9 mouse cellular contexts compared by ENCODE assay signal in genomic region chr4:139252051-139252760, GRCm38 (mm10). TPM values are rescaled to one million over a fixed set of nuclear protein-coding genes. Genes with fewer than 3 reads are reported as not detected.
A peak's percentile ranks its signal among the peaks of the same experiment; 100 is the strongest.
DNase-seq lines count a peak whose midpoint lies in the region; ATAC-seq and TF ChIP-seq lines count a peak whose summit lies in the region.
"Had no signal": no experiment of that assay in that cellular context is flagged by ENCODE, and none has a peak within 500 bp of the region (broad histone marks: within the 10 kb centered on the region; RNA-seq: fewer than 3 reads in every experiment).

No protein-coding gene starts in this region.

- intact Hi-C loops in heart, postnatal 14 days (cut with DNase I) = loop anchor here (1.0 to 5.0 kb wide), 2 partner anchors 45 to 166 kb away; no protein-coding TSS in a partner anchor

- 0 out of 2 replicates have a peak, but pooled peaks have one; percentile 41 for ATAC-seq in forebrain, embryonic 13.5 days
- ATAC-seq in lung, embryonic 14.5 days (ENCODE audit: insufficient read depth) = peak; percentile 51

- TF ChIP-seq CTCF in lung, embryonic 14.5 days (IDR thresholded peaks at IDR 0.05; ENCODE audit: low read depth) = peak; percentile 90
- TF ChIP-seq CTCF in thymus, adult 2 months (IDR thresholded peaks at IDR 0.05; ENCODE audit: borderline replicate concordance, control insufficient read depth, extremely low read depth, insufficient read depth, low read length, poor library complexity) = peak; percentile 85

- H3K4me3 ChIP-seq in forebrain, embryonic 13.5 days = no peak overlapping the region
- H3K4me3 ChIP-seq in lung, embryonic 14.5 days (ENCODE audit: low read depth, low read length) = no peak overlapping the region
- no peak overlapping the region for H3K4me3 ChIP-seq in thymus, adult 2 months (ENCODE audit: control insufficient read depth, insufficient read depth, low read length)
- H3K4me3 ChIP-seq: liver, embryonic 15.5 days had no signal

- H3K4me2 ChIP-seq in forebrain, embryonic 13.5 days = no peak overlapping the region
- peak overlapping the region; percentile 20; the same call in 1 of the 2 replicates for H3K4me2 ChIP-seq in lung, embryonic 14.5 days
- H3K4me2 ChIP-seq: liver, embryonic 15.5 days had no signal

- H3K27ac ChIP-seq in forebrain, embryonic 13.5 days = no peak overlapping the region
- peak overlapping the region; percentile 95 for H3K27ac ChIP-seq in lung, embryonic 14.5 days (ENCODE audit: low read depth)
- H3K27ac ChIP-seq in thymus, adult 2 months (ENCODE audit: control insufficient read depth, insufficient read depth, low read length) = peak overlapping the region; percentile 46; the same call in 1 of the 2 replicates
- H3K27ac ChIP-seq: liver, embryonic 15.5 days had no signal

- DNase-seq in ES-CJ7 (ENCODE audit: low read depth, low spot score) = peak; percentile 58
- DNase-seq in c-Kit-positive CD71-positive TER-119-positive erythroid progenitor cells, embryonic 14.5 days (ENCODE audit: low spot score) = peak; percentile 59
- DNase-seq in heart, postnatal 14 days = peak; percentile 83 to 86
- peak; percentile 40 for DNase-seq in large intestine, adult 2 months (ENCODE audit: low read depth, low spot score)
- DNase-seq in lung, embryonic 14.5 days = peak; percentile 91
- peak; percentile 80 for DNase-seq in ovary, adult 18-20 months (ENCODE audit: low spot score)
- peak; percentile 70 for DNase-seq in thymus, adult 2 months

- TF ChIP-seq POLR2A in thymus, adult 2 months (IDR thresholded peaks at IDR 0.05; ENCODE audit: control insufficient read depth, extremely low read depth, insufficient read depth, low read length, poor library complexity) = no peak

- WGBS in forebrain, embryonic 13.5 days = 55% methylated on average over 22 of the region's 22 CpGs
- 44% methylated on average over 22 of the region's 22 CpGs for WGBS in large intestine, adult 2 months
- WGBS in lung, embryonic 14.5 days = 27% methylated on average over 22 of the region's 22 CpGs
- 68% methylated on average over 22 of the region's 22 CpGs for WGBS in thymus, adult 2 months

- 0 out of 2 replicates have a peak overlapping the region, but pooled peaks have one; percentile 6 for H3K9ac ChIP-seq in forebrain, embryonic 13.5 days
- no peak overlapping the region; the same call in 1 of the 2 replicates for H3K9ac ChIP-seq in lung, embryonic 14.5 days
- H3K9ac ChIP-seq: liver, embryonic 15.5 days had no signal

- no peaks in the 10 kb centered on the region for H3K27me3 ChIP-seq in forebrain, embryonic 13.5 days
- no peaks in the 10 kb centered on the region for H3K27me3 ChIP-seq in lung, embryonic 14.5 days (ENCODE audit: insufficient read depth, low read length)
- no peaks in the 10 kb centered on the region for H3K27me3 ChIP-seq in thymus, adult 2 months (ENCODE audit: control insufficient read depth, insufficient read depth, low read length)
- H3K27me3 ChIP-seq: liver, embryonic 15.5 days had no signal

- peaks cover 2% of the 10 kb centered on the region for H3K36me3 ChIP-seq in forebrain, embryonic 13.5 days (ENCODE audit: poor library complexity, severe bottlenecking)
- H3K36me3 ChIP-seq in lung, embryonic 14.5 days (ENCODE audit: insufficient read depth) = peaks cover 22% of the 10 kb centered on the region
- peaks cover 5% of the 10 kb centered on the region for H3K36me3 ChIP-seq in thymus, adult 2 months (ENCODE audit: control insufficient read depth, insufficient read depth, low read length)

- H3K9me3 ChIP-seq in forebrain, embryonic 13.5 days (replicated peaks) = no peaks in the 10 kb centered on the region
- H3K9me3 ChIP-seq in lung, embryonic 14.5 days (ENCODE audit: low read depth, low read length) = no peaks in the 10 kb centered on the region
- H3K9me3 ChIP-seq: liver, embryonic 15.5 days had no signal

- H3K4me1 ChIP-seq in forebrain, embryonic 13.5 days = peaks cover 46% of the 10 kb centered on the region
- H3K4me1 ChIP-seq in lung, embryonic 14.5 days (ENCODE audit: insufficient read depth) = peaks cover 29% of the 10 kb centered on the region
- H3K4me1 ChIP-seq in thymus, adult 2 months (replicated peaks; ENCODE audit: control insufficient read depth, insufficient read depth, low read length) = peaks cover 7% of the 10 kb centered on the region; the same call in 1 of the 2 replicates

RNA-seq across cellular contexts. Expression of gene Pqlc2, which starts 58.3 kb away (rescaled TPM):
- polyA plus RNA-seq in forebrain, embryonic 13.5 days (2015; fragmentation: Nextera tagmentation; extraction: Ambion mirVana) = 10.1 and 12.6 TPM in 2 replicates
- total RNA-seq in heart, postnatal 14 days (2021) = 1 to 10 TPM; 7.1 to 8.4 TPM
- polyA plus RNA-seq in large intestine, adult 2 months (2012; rRNA removed) = 33.3 and 43.8 TPM in 2 replicates
- polyA plus RNA-seq in lung, embryonic 14.5 days (2014; fragmentation: Nextera tagmentation; extraction: Ambion mirVana) = 10.5 and 11.0 TPM in 2 replicates
- polyA plus RNA-seq in thymus, adult 2 months (2012; rRNA removed) = 42.6 and 50.1 TPM in 2 replicates

RNA-seq across cellular contexts. Expression of gene Akr7a5, which starts 58.3 kb away (rescaled TPM):
- polyA plus RNA-seq in forebrain, embryonic 13.5 days (2015; fragmentation: Nextera tagmentation; extraction: Ambion mirVana) = 66.2 and 71.6 TPM in 2 replicates
- total RNA-seq in heart, postnatal 14 days (2021) = 10 to 100 TPM; 35.6 to 39.4 TPM
- 66.6 and 79.6 TPM in 2 replicates for polyA plus RNA-seq in large intestine, adult 2 months (2012; rRNA removed)
- 87.5 and 101 TPM in 2 replicates for polyA plus RNA-seq in lung, embryonic 14.5 days (2014; fragmentation: Nextera tagmentation; extraction: Ambion mirVana)
- 29.5 and 33.3 TPM in 2 replicates for polyA plus RNA-seq in thymus, adult 2 months (2012; rRNA removed)

RNA-seq across cellular contexts. Expression of gene Capzb, which starts 59.5 kb away (rescaled TPM):
- polyA plus RNA-seq in forebrain, embryonic 13.5 days (2015; fragmentation: Nextera tagmentation; extraction: Ambion mirVana) = 309 TPM in 2 replicates
- total RNA-seq in heart, postnatal 14 days (2021) = 100 to 1,000 TPM; 418 to 433 TPM
- polyA plus RNA-seq in large intestine, adult 2 months (2012; rRNA removed) = 213 and 238 TPM in 2 replicates
- 332 and 336 TPM in 2 replicates for polyA plus RNA-seq in lung, embryonic 14.5 days (2014; fragmentation: Nextera tagmentation; extraction: Ambion mirVana)
- polyA plus RNA-seq in thymus, adult 2 months (2012; rRNA removed) = 167 and 213 TPM in 2 replicates

Comparison
In these comparisons a context has a peak if more than half of its experiments do, and no peak if none do; other contexts are left out.
1. DNase-seq: peak in every context shown above with its lines; median percentile 91 in lung, embryonic 14.5 days; 84 in heart, postnatal 14 days; 80 in ovary, adult 18-20 months; 70 in thymus, adult 2 months; 59 in c-Kit-positive CD71-positive TER-119-positive erythroid progenitor cells, embryonic 14.5 days; 58 in ES-CJ7; 40 in large intestine, adult 2 months.